Mouse (Mus musculus): ENCODE measurements around the gene Rpl32.
A peak's percentile ranks its signal among the peaks of the same experiment; 100 is the strongest.

- TF ChIP-seq CTCF (IDR thresholded peaks at IDR 0.05; ENCODE audit: low read depth, low read length) (0 out of 2 replicates have a peak, but pooled peaks have one; percentile 15), POLR2A (IDR thresholded peaks at IDR 0.05; ENCODE audit: extremely low read depth, insufficient read depth, low read length) (no peak)
Observed at GRCm38 (mm10) chr6:115854432-115854831, 45.9 kb upstream of the Rpl32 start.
